Mouse (Mus musculus) heart, postnatal 25 days (tissue): ENCODE results near the gene Rapgef2. TPM values are rescaled to one million over a fixed set of nuclear protein-coding genes. Genes with fewer than 3 reads are reported as not detected.

Experiments used
- DNase-seq: peaks from one replicate; pipeline ENCODE4 v3.0.0; 2022; ENCODE audit warnings: low spot score
- intact Hi-C: fragments of 180-260 bp; cut with DNase I; formaldehyde crosslinking; loops from one replicate; pipeline ENCODE4 v1.15.1; 2025
- total RNA-seq, 2 experiments: library from RNA; stranded (reverse); gene quantifications; 2 replicates each; pipeline ENCODE4 v1.2.3; 2021

The Rapgef2 gene
- total RNA-seq, 2 experiments from 2014 or later: 25.7 to 36.5 TPM

- intact Hi-C loops: no loop called here
Observed at GRCm38 (mm10) chr3:79130991-79131390, 155.3 kb downstream of the Rapgef2 start.

GRCm38 (mm10) chr3:79129044-79129600 lies 157.2 kb downstream of the Rapgef2 start:
- intact Hi-C loops: no loop called here
- DNase-seq: no peak

More at GRCm38 (mm10) chr3:79130991-79131390, 155.3 kb downstream of the Rapgef2 start:
- no peak for DNase-seq

GRCm38 (mm10) chr3:79127797-79128196 lies 158.5 kb downstream of the Rapgef2 start:
- intact Hi-C loops: no loop called here

GRCm38 (mm10) chr3:79126857-79127256 lies 159.5 kb downstream of the Rapgef2 start:
- intact Hi-C loops: no loop called here
- no peak for DNase-seq

More at GRCm38 (mm10) chr3:79127797-79128196, 158.5 kb downstream of the Rapgef2 start:
- DNase-seq: no peak

GRCm38 (mm10) chr3:79121391-79121790 lies 164.9 kb downstream of the Rapgef2 start:
- DNase-seq: no peak
- intact Hi-C loops: no loop called here

- intact Hi-C loops: no loop called here
- no peak for DNase-seq
Observed at GRCm38 (mm10) chr3:79119983-79120382, 166.3 kb downstream of the Rapgef2 start.

GRCm38 (mm10) chr3:79110153-79110552 lies 176.2 kb downstream of the Rapgef2 start:
- intact Hi-C loops: no loop called here

GRCm38 (mm10) chr3:79108246-79108645 lies 178.1 kb downstream of the Rapgef2 start:
- DNase-seq: no peak
- intact Hi-C loops: no loop called here

More at GRCm38 (mm10) chr3:79110153-79110552, 176.2 kb downstream of the Rapgef2 start:
- DNase-seq: no peak

GRCm38 (mm10) chr3:79106360-79106759 lies 180.0 kb downstream of the Rapgef2 start:
- intact Hi-C loops: no loop called here
- DNase-seq: no peak

- DNase-seq: no peak
- intact Hi-C loops: loop anchor here (5.0 kb wide), 1 partner anchor 94 kb away; no protein-coding TSS in a partner anchor
Observed at GRCm38 (mm10) chr3:79103604-79104003, 182.7 kb downstream of the Rapgef2 start.

- DNase-seq: no peak
- intact Hi-C loops: loop anchor here (5.0 kb wide), 1 partner anchor 96 kb away; no protein-coding TSS in a partner anchor
Observed at GRCm38 (mm10) chr3:79101737-79102136, 184.6 kb downstream of the Rapgef2 start.

GRCm38 (mm10) chr3:79100831-79101230 lies 185.5 kb downstream of the Rapgef2 start:
- DNase-seq: no peak
- intact Hi-C loops: loop anchor here (5.0 kb wide), 1 partner anchor 96 kb away; no protein-coding TSS in a partner anchor

- intact Hi-C loops: no loop called here
- no peak for DNase-seq
Observed at GRCm38 (mm10) chr3:79089091-79089490, 197.2 kb downstream of the Rapgef2 start.

- intact Hi-C loops: no loop called here
- no peak for DNase-seq
Observed at GRCm38 (mm10) chr3:79088461-79088860, 197.9 kb downstream of the Rapgef2 start.

GRCm38 (mm10) chr3:79086282-79086681 lies 200.0 kb downstream of the Rapgef2 start:
- intact Hi-C loops: no loop called here
- DNase-seq: no peak

GRCm38 (mm10) chr3:79083881-79084280 lies 202.4 kb downstream of the Rapgef2 start:
- intact Hi-C loops: no loop called here
- no peak for DNase-seq

- intact Hi-C loops: no loop called here
- no peak for DNase-seq
Observed at GRCm38 (mm10) chr3:79083030-79083429, 203.3 kb downstream of the Rapgef2 start.

GRCm38 (mm10) chr3:79079076-79079475 lies 207.2 kb downstream of the Rapgef2 start:
- intact Hi-C loops: loop anchor here (10.0 kb wide), 2 partner anchors 116 to 516 kb away; partner anchors contain the start of gene Ppid
- no peak for DNase-seq

GRCm38 (mm10) chr3:79074970-79075369 lies 211.3 kb downstream of the Rapgef2 start:
- DNase-seq: no peak
- intact Hi-C loops: loop anchor here (5.0 to 10.0 kb wide), 3 partner anchors 113 to 520 kb away; partner anchors contain the start of gene Ppid

- no peak for DNase-seq
- intact Hi-C loops: loop anchor here (5.0 to 10.0 kb wide), 3 partner anchors 111 to 521 kb away; partner anchors contain the start of gene Ppid
Observed at GRCm38 (mm10) chr3:79073541-79074244, 212.6 kb downstream of the Rapgef2 start.

- intact Hi-C loops: loop anchor here (5.0 to 10.0 kb wide), 3 partner anchors 109 to 523 kb away; partner anchors contain the start of gene Ppid
- DNase-seq: no peak
Observed at GRCm38 (mm10) chr3:79071561-79071960, 214.8 kb downstream of the Rapgef2 start.
